Mouse (Mus musculus) heart, embryonic 10.5 days (tissue): ENCODE results near the gene Elobl. TPM values are rescaled to one million over a fixed set of nuclear protein-coding genes. Genes with fewer than 3 reads are reported as not detected.

ENCODE experiments used
- DNase-seq: peaks from one replicate; pipeline ENCODE4 v3.0.0-alpha.2; 2017; ENCODE audit warnings: low spot score
- H3K27ac ChIP-seq: fragments of 300-500 bp; sonication (generic); 2 replicates; pipeline ENCODE4 v1.5.1; 2016; ENCODE audit warnings: mild to moderate bottlenecking
- H3K27me3 ChIP-seq: fragments of 300-500 bp; sonication (generic); 2 replicates; pipeline ENCODE4 v1.6.1; 2016; ENCODE audit warnings: mild to moderate bottlenecking; ENCODE audit not compliant: poor library complexity, insufficient read depth, severe bottlenecking
- H3K36me3 ChIP-seq: fragments of 300-500 bp; sonication (generic); 2 replicates; pipeline ENCODE4 v1.6.1; 2016; ENCODE audit warnings: mild to moderate bottlenecking, moderate library complexity
- H3K4me1 ChIP-seq: fragments of 300-500 bp; sonication (generic); 2 replicates; pipeline ENCODE4 v1.6.1; 2016; ENCODE audit warnings: mild to moderate bottlenecking
- H3K4me3 ChIP-seq: fragments of 300-500 bp; sonication (generic); 2 replicates; pipeline ENCODE4 v1.5.1; 2016; ENCODE audit warnings: mild to moderate bottlenecking, moderate library complexity
- H3K9me3 ChIP-seq: fragments of 300-500 bp; sonication (generic); 2 replicates; pipeline ENCODE4 v1.6.1; 2016; ENCODE audit warnings: mild to moderate bottlenecking, moderate library complexity
- WGBS: fragments of 180-500 bp; shearing (Covaris S2); methylation state at CpG from one replicate; pipeline ENCODE4 v1.1.7; 2016; 5-methylcytosine and 5-hydroxymethylcytosine counted together
- polyA plus RNA-seq: library from polyadenylated mRNA; unstranded; fragments of >200 nt; fragmentation: Nextera tagmentation; extraction: Ambion mirVana; gene quantifications from 2 replicates; pipeline ENCODE4 v1.2.1, GENCODE M21; 2016

Elobl gene
- polyA plus RNA-seq, result not detected in 2 replicates

DNA sequence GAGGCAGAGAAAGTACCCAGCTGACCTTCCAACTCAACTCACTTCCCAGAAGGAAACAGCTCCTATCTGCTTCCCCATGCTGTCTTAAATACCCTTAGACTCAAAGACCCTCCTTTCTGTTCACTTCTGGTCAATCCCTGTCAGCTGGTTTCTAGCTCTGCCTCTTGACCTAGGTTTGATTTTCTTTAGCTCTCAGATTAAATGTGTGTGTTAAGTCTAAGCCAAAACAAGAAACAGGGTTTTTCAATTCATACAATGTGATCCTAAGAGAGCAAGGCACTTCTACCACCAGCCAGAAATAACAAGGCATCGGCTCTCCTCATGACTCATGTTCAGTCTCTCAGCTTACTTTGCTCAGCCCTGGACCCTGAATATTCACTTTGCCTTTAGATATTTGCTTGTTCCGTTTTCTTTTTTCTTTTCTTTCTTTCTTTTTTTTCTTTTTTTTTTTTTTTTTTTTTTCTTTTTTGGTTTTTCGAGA lies at the start of gene Elobl:
Gene Elobl (minus strand): TSS at position 51 of the 481 bp plus-strand sequence.
- no peaks in the 10 kb centered on the region for H3K9me3 ChIP-seq
- no peak within 1 kb of the TSS for H3K4me3 ChIP-seq
- no peaks in the 10 kb centered on the region for H3K4me1 ChIP-seq
- 80% methylated on average over 2 of the region's 3 CpGs for WGBS
- no peak for DNase-seq
- no peaks in the 10 kb centered on the region for H3K36me3 ChIP-seq
- H3K27ac ChIP-seq, result no peak within 1 kb of the TSS
- H3K27me3 ChIP-seq, result no peaks in the 10 kb centered on the region

DNA sequence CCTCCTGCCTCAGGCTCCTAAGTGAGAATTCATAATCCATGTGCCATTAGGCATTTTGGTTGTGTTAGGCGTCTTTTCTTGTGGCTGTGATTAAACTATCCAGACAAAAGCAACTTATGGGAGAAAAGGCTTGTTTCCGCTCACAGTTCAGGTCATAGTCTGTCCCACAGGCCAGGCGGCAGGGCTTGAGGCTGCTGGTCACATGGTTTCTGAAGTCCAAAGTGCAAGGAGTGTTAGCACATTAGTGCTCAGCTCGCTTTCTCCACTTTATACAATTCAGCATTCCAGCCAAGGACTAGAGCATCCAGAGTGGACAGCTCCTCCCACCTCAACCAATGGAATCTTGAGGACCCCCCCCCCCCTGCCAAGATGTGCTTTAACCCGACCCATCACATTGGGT lies 45.5 kb upstream of the Elobl start:
- no peak for DNase-seq
- no peak overlapping the region for H3K27ac ChIP-seq
- no peaks in the 10 kb centered on the region for H3K9me3 ChIP-seq
- H3K4me1 ChIP-seq, result no peaks in the 10 kb centered on the region
- no peak overlapping the region for H3K4me3 ChIP-seq
- peaks cover 78% of the 10 kb centered on the region for H3K36me3 ChIP-seq
- 87% methylated on average over 5 of the region's 5 CpGs for WGBS
- no peaks in the 10 kb centered on the region for H3K27me3 ChIP-seq

DNA sequence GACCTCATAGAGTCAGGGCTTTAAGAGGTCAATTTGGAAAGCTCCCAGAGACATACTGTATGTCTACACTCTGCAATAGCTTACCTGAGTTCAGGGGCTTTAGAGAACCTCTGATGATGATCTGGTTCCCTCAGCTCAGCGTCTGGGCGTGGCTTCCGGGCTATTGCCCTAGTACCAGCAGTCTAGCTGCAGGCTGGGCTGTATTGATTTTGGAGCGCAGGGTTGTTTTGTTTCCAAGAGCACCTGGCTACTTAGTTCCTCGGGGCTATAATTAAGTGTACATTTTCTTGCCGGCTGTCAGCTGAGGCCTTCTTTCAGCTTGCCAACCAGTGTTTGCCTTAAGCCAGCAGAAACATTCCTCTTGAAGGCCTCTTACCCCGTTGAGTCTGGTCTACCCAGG lies 42.8 kb upstream of the Elobl start:
- peaks cover 71% of the 10 kb centered on the region for H3K36me3 ChIP-seq
- WGBS, result 87% methylated on average over 7 of the region's 7 CpGs
- no peaks in the 10 kb centered on the region for H3K27me3 ChIP-seq
- no peak overlapping the region for H3K27ac ChIP-seq
- H3K9me3 ChIP-seq, result no peaks in the 10 kb centered on the region
- DNase-seq, result no peak
- no peaks in the 10 kb centered on the region for H3K4me1 ChIP-seq
- no peak overlapping the region for H3K4me3 ChIP-seq

DNA sequence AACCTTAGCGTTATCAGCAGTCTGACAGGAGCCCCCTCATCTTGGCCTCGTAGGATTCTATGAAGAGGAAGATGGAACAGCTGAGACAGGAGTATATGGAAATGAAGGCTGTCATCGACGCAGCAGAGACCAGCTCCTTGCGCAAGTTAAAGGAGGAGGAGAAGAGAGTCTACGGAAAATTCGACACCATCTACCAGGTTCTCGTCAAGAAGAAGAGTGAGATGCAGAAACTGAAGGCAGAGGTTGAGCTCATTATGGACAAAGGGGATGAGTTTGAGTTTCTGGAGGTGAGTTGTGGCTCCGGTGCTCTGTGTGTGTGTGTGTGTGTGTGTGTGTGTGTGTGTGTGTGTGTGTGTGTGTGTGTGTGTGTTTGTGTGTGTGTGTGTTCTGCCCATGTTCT lies 42.3 kb upstream of the Elobl start:
- DNase-seq, result no peak
- 85% methylated on average over 9 of the region's 9 CpGs for WGBS
- Histone ChIP-seq H3K4me3 (no peak overlapping the region), H3K9me3 (no peaks in the 10 kb centered on the region), H3K27me3 (no peaks in the 10 kb centered on the region), H3K36me3 (peaks cover 66% of the 10 kb centered on the region), H3K27ac (no peak overlapping the region), H3K4me1 (no peaks in the 10 kb centered on the region)

DNA sequence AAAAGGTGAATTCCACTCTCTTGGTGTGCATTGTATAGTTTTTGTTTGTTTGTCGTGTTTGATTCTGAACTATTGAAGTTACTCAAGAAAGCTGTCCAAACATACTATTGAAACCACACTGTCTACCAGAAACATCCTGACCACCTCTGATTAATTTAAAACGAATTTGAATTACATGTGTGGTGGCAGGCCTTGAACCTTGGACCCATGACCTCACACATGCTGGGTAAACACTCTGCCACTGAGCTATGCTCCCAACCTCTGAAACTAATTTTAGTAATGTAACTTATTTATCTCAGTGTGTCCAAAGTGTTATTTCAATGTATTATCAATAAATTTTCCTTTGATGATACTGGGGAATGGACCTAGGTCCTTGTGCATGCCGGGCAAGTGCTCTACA lies 40.9 kb upstream of the Elobl start:
- H3K27ac ChIP-seq, result no peak overlapping the region
- H3K4me1 ChIP-seq, result peaks cover 13% of the 10 kb centered on the region
- 87% methylated on average over 3 of the region's 3 CpGs for WGBS
- no peaks in the 10 kb centered on the region for H3K27me3 ChIP-seq
- H3K9me3 ChIP-seq, result no peaks in the 10 kb centered on the region
- H3K36me3 ChIP-seq, result peaks cover 52% of the 10 kb centered on the region
- DNase-seq, result no peak
- no peak overlapping the region for H3K4me3 ChIP-seq

DNA sequence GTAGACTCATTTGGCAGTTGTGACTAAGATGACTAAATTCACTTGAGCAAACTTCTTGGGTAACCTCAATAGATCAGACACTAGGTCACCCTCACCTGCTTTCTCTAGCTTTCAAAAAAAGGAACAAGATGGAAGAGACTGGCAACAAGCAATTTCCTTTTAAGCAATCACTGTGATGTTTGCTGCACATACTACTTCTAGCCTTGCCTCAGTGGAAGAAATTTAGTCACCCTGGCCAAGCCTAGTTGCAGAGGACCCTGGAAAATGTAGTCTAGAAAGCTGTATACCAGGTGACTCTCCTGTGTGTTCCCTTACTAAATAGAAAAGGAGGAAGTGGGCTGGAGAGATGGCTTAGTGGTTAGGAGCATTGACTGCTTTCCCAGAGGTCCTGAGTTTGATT lies 39.7 kb upstream of the Elobl start:
- H3K4me3 ChIP-seq, result no peak overlapping the region
- H3K36me3 ChIP-seq, result peaks cover 41% of the 10 kb centered on the region
- H3K9me3 ChIP-seq, result no peaks in the 10 kb centered on the region

DNA sequence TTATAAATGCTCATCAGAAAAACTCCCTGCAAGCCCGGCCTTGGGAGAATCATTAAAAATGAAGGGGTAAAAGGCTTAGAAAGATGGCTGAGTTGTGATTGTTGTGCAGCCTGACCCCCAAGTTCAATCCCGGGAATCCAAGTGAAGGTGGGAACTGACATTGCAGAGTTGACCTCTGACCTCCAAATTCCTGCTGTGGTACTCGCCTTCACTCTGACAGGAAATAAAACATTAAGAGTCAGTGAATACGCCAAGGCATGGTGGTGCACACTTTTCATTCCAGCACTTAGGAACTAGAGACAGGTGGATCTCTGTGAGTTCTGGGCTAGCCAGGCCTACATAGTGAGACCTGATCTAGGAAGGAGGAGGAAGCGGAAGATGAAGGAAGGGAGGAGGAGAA lies 38.7 kb upstream of the Elobl start:
- Histone ChIP-seq H3K4me3 (no peak overlapping the region), H3K4me1 (peaks cover 20% of the 10 kb centered on the region), H3K9me3 (no peaks in the 10 kb centered on the region), H3K27ac (no peak overlapping the region), H3K36me3 (peaks cover 31% of the 10 kb centered on the region; the same call in 1 of the 2 replicates), H3K27me3 (no peaks in the 10 kb centered on the region; the same call in 1 of the 2 replicates)
- 71% methylated on average over 5 of the region's 5 CpGs for WGBS
- DNase-seq, result no peak

More for the DNA sequence above, 39.7 kb upstream of the Elobl start:
- Histone ChIP-seq H3K27ac (no peak overlapping the region), H3K4me1 (peaks cover 19% of the 10 kb centered on the region), H3K27me3 (no peaks in the 10 kb centered on the region)
- no peak for DNase-seq

DNA sequence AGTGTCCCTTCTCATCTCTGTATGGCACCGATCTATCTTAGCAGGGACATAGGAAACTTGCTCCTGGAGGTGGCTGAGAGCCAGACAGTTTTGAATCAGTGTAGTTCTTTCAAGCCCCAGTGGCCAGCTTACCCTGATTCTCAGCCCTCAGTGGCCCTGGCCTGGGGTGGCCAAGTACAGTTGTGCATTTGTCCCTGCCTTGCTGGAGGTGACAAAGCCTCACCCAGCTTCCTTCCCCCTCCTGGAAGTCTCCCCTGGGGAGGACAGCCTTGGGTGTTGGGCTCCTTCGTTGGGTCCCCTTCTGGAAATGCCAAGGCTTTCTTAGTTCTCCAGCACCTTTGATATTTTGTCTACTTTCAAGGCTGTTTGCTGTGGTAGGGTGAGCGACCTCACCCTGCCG lies 37.0 kb upstream of the Elobl start:
- WGBS, result 81% methylated on average over 4 of the region's 4 CpGs
- peaks cover 15% of the 10 kb centered on the region; the same call in 1 of the 2 replicates for H3K36me3 ChIP-seq
- peaks cover 32% of the 10 kb centered on the region for H3K4me1 ChIP-seq
- H3K4me3 ChIP-seq, result no peak overlapping the region
- no peaks in the 10 kb centered on the region; the same call in 1 of the 2 replicates for H3K27me3 ChIP-seq
- H3K27ac ChIP-seq, result no peak overlapping the region
- no peak for DNase-seq
- H3K9me3 ChIP-seq, result no peaks in the 10 kb centered on the region

DNA sequence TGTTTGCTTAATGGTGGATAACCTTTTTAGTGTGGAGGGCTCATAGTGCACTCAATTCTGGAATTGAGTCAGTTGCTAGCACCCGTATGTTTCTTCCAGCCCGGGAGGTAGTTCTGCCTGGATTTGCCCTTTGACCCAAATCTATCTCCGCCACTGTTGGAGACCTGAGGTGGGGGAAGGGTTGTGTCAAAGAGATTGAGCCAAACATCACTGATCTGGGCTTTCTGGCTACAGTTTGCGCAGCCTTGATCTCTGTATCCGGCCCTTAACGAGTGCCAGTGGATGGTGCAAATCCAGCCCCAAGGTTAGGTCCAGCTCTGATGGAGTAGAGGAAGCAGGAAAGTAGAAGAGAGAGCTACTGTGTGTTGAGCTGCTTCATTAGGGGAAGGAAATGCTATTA lies 36.3 kb upstream of the Elobl start:
- WGBS, result 47% methylated on average over 6 of the region's 6 CpGs
- H3K27me3 ChIP-seq, result no peaks in the 10 kb centered on the region; the same call in 1 of the 2 replicates
- H3K4me1 ChIP-seq, result peaks cover 35% of the 10 kb centered on the region
- peaks cover 14% of the 10 kb centered on the region; the same call in 1 of the 2 replicates for H3K36me3 ChIP-seq
- H3K9me3 ChIP-seq, result no peaks in the 10 kb centered on the region
- no peak for DNase-seq
- H3K4me3 ChIP-seq, result no peak overlapping the region
- H3K27ac ChIP-seq, result no peak overlapping the region

DNA sequence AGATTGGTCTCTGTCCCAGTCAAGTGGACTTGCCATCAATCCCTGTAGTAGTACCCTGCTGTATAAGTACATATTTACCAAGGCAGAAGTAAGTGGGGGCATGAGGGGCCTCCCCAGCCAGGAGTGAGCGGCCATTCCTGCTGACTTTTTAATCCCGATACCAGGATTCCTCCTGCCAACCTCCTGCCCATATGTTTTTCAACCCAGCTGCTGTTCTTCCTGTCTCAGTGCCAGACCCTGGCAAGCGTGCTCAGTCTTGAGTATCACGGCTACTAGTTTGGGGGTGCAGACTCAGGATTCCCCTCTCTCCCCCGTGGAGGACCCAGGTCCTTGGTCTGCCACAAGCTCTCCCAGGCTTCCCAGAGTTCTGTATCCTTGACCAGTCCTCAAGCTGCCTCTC lies 35.9 kb upstream of the Elobl start:
- no peaks in the 10 kb centered on the region for H3K9me3 ChIP-seq
- H3K4me1 ChIP-seq, result peaks cover 35% of the 10 kb centered on the region
- no peaks in the 10 kb centered on the region; the same call in 1 of the 2 replicates for H3K27me3 ChIP-seq
- DNase-seq, result no peak
- no peak overlapping the region for H3K27ac ChIP-seq
- WGBS, result 83% methylated on average over 5 of the region's 5 CpGs
- peaks cover 14% of the 10 kb centered on the region; the same call in 1 of the 2 replicates for H3K36me3 ChIP-seq
- no peak overlapping the region for H3K4me3 ChIP-seq

DNA sequence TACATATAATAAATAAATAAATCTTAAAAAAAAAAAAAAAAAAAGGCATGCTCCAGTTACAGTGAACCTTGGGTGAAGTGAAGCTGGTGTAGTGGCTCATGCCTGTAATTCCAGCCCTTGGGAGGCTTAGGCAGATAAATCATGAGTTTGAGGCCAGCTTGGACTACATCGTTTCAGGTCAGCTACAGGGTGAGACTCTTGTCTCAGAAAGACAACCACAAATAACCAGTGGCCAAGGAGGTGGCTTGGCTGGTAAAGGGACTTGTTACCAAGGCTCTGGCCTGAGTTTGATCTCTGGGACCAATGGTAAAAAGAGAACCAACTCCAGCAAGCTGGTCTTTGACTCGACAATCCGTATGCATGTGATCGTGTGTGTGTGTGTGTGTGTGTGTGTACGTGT lies 35.3 kb upstream of the Elobl start:
- Histone ChIP-seq H3K4me1 (peaks cover 35% of the 10 kb centered on the region), H3K27ac (no peak overlapping the region), H3K9me3 (no peaks in the 10 kb centered on the region), H3K27me3 (no peaks in the 10 kb centered on the region; the same call in 1 of the 2 replicates), H3K4me3 (no peak overlapping the region), H3K36me3 (peaks cover 13% of the 10 kb centered on the region; the same call in 1 of the 2 replicates)
- no peak for DNase-seq
- WGBS, result 87% methylated on average over 5 of the region's 5 CpGs

DNA sequence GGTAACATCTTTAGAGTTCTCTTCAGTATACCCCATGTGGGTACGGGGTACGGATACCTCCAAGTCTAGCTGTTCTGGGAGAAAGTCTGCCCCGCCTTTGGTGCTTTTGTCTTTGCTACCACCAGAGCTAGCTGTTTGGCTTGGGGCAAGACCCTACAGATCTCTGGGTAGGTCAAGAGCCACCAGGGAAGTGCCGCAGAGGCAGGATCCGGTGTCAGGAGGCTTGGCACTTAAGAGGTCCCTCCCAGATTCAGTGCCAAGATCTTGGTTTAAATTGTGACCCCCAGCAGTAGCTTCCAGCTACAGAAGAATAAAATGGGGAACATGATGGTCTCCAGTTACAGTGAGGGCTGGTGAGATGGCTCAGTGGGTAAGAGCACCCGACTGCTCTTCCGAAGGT lies 34.8 kb upstream of the Elobl start:
- H3K4me3 ChIP-seq, result 0 out of 2 replicates have a peak overlapping the region, but pooled peaks have one; percentile 22
- 95% methylated on average over 7 of the region's 7 CpGs for WGBS

DNA sequence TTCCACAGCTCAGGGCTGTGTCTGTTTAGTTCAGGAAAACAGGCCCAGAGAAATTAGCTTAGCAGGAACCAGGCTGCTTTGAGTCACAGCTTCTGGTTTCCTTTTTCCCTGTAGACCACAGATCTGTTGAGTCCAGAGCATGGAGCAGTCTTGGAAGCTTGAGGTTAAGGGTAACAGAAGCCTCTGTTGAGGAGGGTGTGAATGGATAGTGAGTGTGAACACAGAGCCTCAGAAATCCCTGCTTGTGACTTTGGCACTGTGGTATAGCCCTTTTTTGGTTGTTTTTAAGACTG lies 33.7 kb upstream of the Elobl start:
- H3K4me1 ChIP-seq, result peaks cover 35% of the 10 kb centered on the region
- H3K36me3 ChIP-seq, result no peaks in the 10 kb centered on the region
- no peak for DNase-seq
- peak overlapping the region; percentile 91 for H3K27ac ChIP-seq
- peak overlapping the region; percentile 81 for H3K4me3 ChIP-seq
- H3K27me3 ChIP-seq, result no peaks in the 10 kb centered on the region; the same call in 1 of the 2 replicates
- H3K9me3 ChIP-seq, result no peaks in the 10 kb centered on the region

More for the DNA sequence above, 34.8 kb upstream of the Elobl start:
- Histone ChIP-seq H3K36me3 (peaks cover 9% of the 10 kb centered on the region; the same call in 1 of the 2 replicates), H3K9me3 (no peaks in the 10 kb centered on the region), H3K27ac (no peak overlapping the region), H3K4me1 (peaks cover 35% of the 10 kb centered on the region), H3K27me3 (no peaks in the 10 kb centered on the region; the same call in 1 of the 2 replicates)
- DNase-seq, result no peak
